Mouse (Mus musculus) midbrain, embryonic 11.5 days (tissue): Measurements from ENCODE around the gene P4htm. TPM values are rescaled to one million over a fixed set of nuclear protein-coding genes. Genes with fewer than 3 reads are reported as not detected.
A peak's percentile ranks its signal among the peaks of the same experiment; 100 is the strongest.

Experiments
- ATAC-seq: fragments of 200-750 bp; cut with Nextera tagmentation; 2 replicates; pipeline ENCODE4 v1.8.0; 2017; ENCODE audit warnings: moderate TSS enrichment, moderate library complexity; ENCODE audit not compliant: low FRiP score
- DNase-seq: peaks from one replicate; pipeline ENCODE4 v3.0.0; 2015; ENCODE audit warnings: low spot score; ENCODE audit errors: missing footprints
- H3K27ac ChIP-seq: fragments of 300-500 bp; sonication (generic); 2 replicates; pipeline ENCODE4 v1.5.1; 2014; ENCODE audit warnings: low read depth, low read length
- H3K27me3 ChIP-seq: fragments of 300-500 bp; sonication (generic); 2 replicates; pipeline ENCODE4 v1.6.1; 2014; ENCODE audit warnings: mild to moderate bottlenecking, low read length, moderate library complexity, mixed read lengths; ENCODE audit not compliant: control insufficient read depth, insufficient read depth
- H3K36me3 ChIP-seq: fragments of 300-500 bp; sonication (generic); 2 replicates; pipeline ENCODE4 v1.6.1; 2014; ENCODE audit warnings: mild to moderate bottlenecking, low read length, moderate library complexity, mixed read lengths; ENCODE audit not compliant: control insufficient read depth, insufficient read depth
- H3K4me1 ChIP-seq: fragments of 300-500 bp; sonication (generic); 2 replicates; pipeline ENCODE4 v1.6.1; 2014; ENCODE audit warnings: low read length; ENCODE audit not compliant: control insufficient read depth, insufficient read depth
- H3K4me2 ChIP-seq: fragments of 300-500 bp; sonication (generic); 2 replicates; pipeline ENCODE4 v1.6.1; 2014; ENCODE audit warnings: mild to moderate bottlenecking, moderate library complexity
- H3K4me3 ChIP-seq: fragments of 300-500 bp; sonication (generic); 2 replicates; pipeline ENCODE4 v1.5.1; 2014; ENCODE audit warnings: low read depth, low read length
- H3K9ac ChIP-seq: fragments of 300-500 bp; sonication (generic); 2 replicates; pipeline ENCODE4 v1.6.1; 2014; ENCODE audit warnings: low read length
- H3K9me3 ChIP-seq: fragments of 300-500 bp; sonication (generic); 2 replicates; pipeline ENCODE4 v1.6.1; 2016; ENCODE audit warnings: low read length; ENCODE audit not compliant: control insufficient read depth
- WGBS: fragments of 180-500 bp; shearing (Covaris S2); extraction: QIAGEN DNeasy Blood & Tissue Kit; methylation state at CpG from one replicate; pipeline ENCODE4 v1.1.7; 2014; 5-methylcytosine and 5-hydroxymethylcytosine counted together
- polyA plus RNA-seq: library from polyadenylated mRNA; unstranded; fragments of >200 nt; fragmentation: Nextera tagmentation; extraction: Ambion mirVana; gene quantifications from 2 replicates; pipeline ENCODE4 v1.2.1, GENCODE M21; 2014

Gene P4htm
- polyA plus RNA-seq, 1 experiment from 2014 or later: 9.8 TPM

- ATAC-seq (peak; percentile 82), DNase-seq (peak; percentile 100)
- peak within 1 kb of the TSS; percentile 76 for H3K9ac ChIP-seq
- H3K4me1 ChIP-seq: peaks cover 32% of the 10 kb centered on the region
- under 1% methylated on average over 71 of the region's 73 CpGs for WGBS
- no peaks in the 10 kb centered on the region for H3K9me3 ChIP-seq
- no peaks in the 10 kb centered on the region for H3K27me3 ChIP-seq
- H3K36me3 ChIP-seq: peaks cover 17% of the 10 kb centered on the region
- H3K27ac ChIP-seq: peak within 1 kb of the TSS; percentile 85
- peak within 1 kb of the TSS; percentile 69 for H3K4me3 ChIP-seq
- H3K4me2 ChIP-seq: peak within 1 kb of the TSS; percentile 94
Measured at GRCm38 (mm10) chr9:108566815-108567776, 30.4 kb downstream of the P4htm start, which contains the start of gene Ndufaf3. Ndufaf3 (minus strand) TSS chr9:108567434.

GRCm38 (mm10) chr9:108565881-108566814 lies 31.3 kb downstream of the P4htm start:
- DNase-seq (no peak), ATAC-seq (no peak)
- H3K27me3 ChIP-seq: no peaks in the 10 kb centered on the region
- H3K9ac ChIP-seq: peak overlapping the region; percentile 76
- no peaks in the 10 kb centered on the region for H3K9me3 ChIP-seq
- peak overlapping the region; percentile 69 for H3K4me3 ChIP-seq
- H3K36me3 ChIP-seq: peaks cover 16% of the 10 kb centered on the region
- WGBS: 11% methylated on average over 35 of the region's 35 CpGs
- H3K4me2 ChIP-seq: peak overlapping the region; percentile 94
- peak overlapping the region; percentile 85 for H3K27ac ChIP-seq
- peaks cover 37% of the 10 kb centered on the region for H3K4me1 ChIP-seq

- DNase-seq (no peak), ATAC-seq (no peak)
- Histone ChIP-seq H3K36me3 (peaks cover 16% of the 10 kb centered on the region), H3K4me3 (no peak overlapping the region), H3K4me2 (no peak overlapping the region), H3K4me1 (peaks cover 25% of the 10 kb centered on the region), H3K27me3 (no peaks in the 10 kb centered on the region), H3K9me3 (no peaks in the 10 kb centered on the region), H3K27ac (no peak overlapping the region), H3K9ac (no peak overlapping the region)
- WGBS: 84% methylated on average over 7 of the region's 7 CpGs
Measured at GRCm38 (mm10) chr9:108564131-108564530, 33.3 kb downstream of the P4htm start.

- DNase-seq (no peak), ATAC-seq (no peak)
- H3K27ac ChIP-seq: no peak overlapping the region
- H3K9ac ChIP-seq: no peak overlapping the region
- no peak overlapping the region for H3K4me3 ChIP-seq
- H3K4me2 ChIP-seq: no peak overlapping the region
- H3K4me1 ChIP-seq: peaks cover 25% of the 10 kb centered on the region
- no peaks in the 10 kb centered on the region for H3K27me3 ChIP-seq
- H3K36me3 ChIP-seq: peaks cover 17% of the 10 kb centered on the region
- WGBS: 96% methylated on average over 8 of the region's 8 CpGs
- H3K9me3 ChIP-seq: no peaks in the 10 kb centered on the region
Measured at GRCm38 (mm10) chr9:108563671-108564070, 33.8 kb downstream of the P4htm start.

GRCm38 (mm10) chr9:108560227-108560841 lies 37.1 kb downstream of the P4htm start, which contains the start of gene Impdh2:
Impdh2 (plus strand) TSS chr9:108560286.
- Histone ChIP-seq H3K9me3 (no peaks in the 10 kb centered on the region), H3K4me1 (peaks cover 8% of the 10 kb centered on the region), H3K9ac (peak within 1 kb of the TSS; percentile 79), H3K4me2 (peak within 1 kb of the TSS; percentile 87), H3K4me3 (peak within 1 kb of the TSS; percentile 55), H3K36me3 (peaks cover 30% of the 10 kb centered on the region), H3K27me3 (no peaks in the 10 kb centered on the region), H3K27ac (peak within 1 kb of the TSS; percentile 20; the same call in 1 of the 2 replicates)
- ATAC-seq (peak; percentile 99), DNase-seq (peak; percentile 100)
- WGBS: under 1% methylated on average over 52 of the region's 53 CpGs

GRCm38 (mm10) chr9:108559169-108559568 lies 38.3 kb downstream of the P4htm start:
- H3K9ac ChIP-seq: no peak overlapping the region
- no peak for ATAC-seq
- H3K36me3 ChIP-seq: peaks cover 26% of the 10 kb centered on the region
- no peaks in the 10 kb centered on the region for H3K27me3 ChIP-seq
- WGBS: 91% methylated on average over 4 of the region's 4 CpGs
- peaks cover 8% of the 10 kb centered on the region for H3K4me1 ChIP-seq
- H3K4me3 ChIP-seq: no peak overlapping the region
- H3K9me3 ChIP-seq: no peaks in the 10 kb centered on the region
- no peak overlapping the region for H3K27ac ChIP-seq
- H3K4me2 ChIP-seq: no peak overlapping the region
- DNase-seq: no peak

GRCm38 (mm10) chr9:108546875-108547274 lies 50.6 kb downstream of the P4htm start:
- Histone ChIP-seq H3K36me3 (peaks cover 30% of the 10 kb centered on the region), H3K27me3 (no peaks in the 10 kb centered on the region), H3K27ac (no peak overlapping the region), H3K4me3 (no peak overlapping the region), H3K4me1 (no peaks in the 10 kb centered on the region), H3K9me3 (no peaks in the 10 kb centered on the region), H3K4me2 (no peak overlapping the region), H3K9ac (no peak overlapping the region)
- ATAC-seq (no peak), DNase-seq (no peak)
- WGBS: 92% methylated on average over 1 of the region's 1 CpGs

- H3K27me3 ChIP-seq: no peaks in the 10 kb centered on the region
- H3K4me3 ChIP-seq: no peak overlapping the region
- peaks cover 38% of the 10 kb centered on the region for H3K36me3 ChIP-seq
- no peak overlapping the region for H3K4me2 ChIP-seq
- no peak overlapping the region for H3K9ac ChIP-seq
- H3K4me1 ChIP-seq: no peaks in the 10 kb centered on the region
- DNase-seq: no peak
- ATAC-seq: no peak
- 94% methylated on average over 3 of the region's 3 CpGs for WGBS
- H3K27ac ChIP-seq: no peak overlapping the region
- no peaks in the 10 kb centered on the region for H3K9me3 ChIP-seq
Measured at GRCm38 (mm10) chr9:108545986-108546385, 51.5 kb downstream of the P4htm start.
